Mouse (Mus musculus): ENCODE data around the gene Pet2. TPM values are rescaled to one million over a fixed set of nuclear protein-coding genes. Genes with fewer than 3 reads are reported as not detected.

The Pet2 gene
- not detected in 2 replicates for polyA plus RNA-seq (2015; fragmentation: Nextera tagmentation; extraction: Ambion mirVana)

GRCm38 (mm10) chrX:89409589-89409988 is at the start of gene Pet2:
Pet2 (minus strand) TSS chrX:89409689.

Data from spleen, postnatal 0 days (tissue).